Mouse (Mus musculus) kidney, postnatal 4 days (tissue): ENCODE data around the gene Gipc2.
"Not testable (repeated sequence)": the region's sequence is repeated elsewhere in the genome, so short reads cannot be mapped to it uniquely, and the experiment has no call there.

ENCODE experiments used
- DNase-seq, 2 experiments: peaks; one replicate each; pipeline ENCODE4 v3.0.0; 2021; ENCODE audit warnings: mixed read lengths in 2 of 2

Gene Gipc2

GRCm38 (mm10) chr3:152152483-152152804 is 13.6 kb downstream of the Gipc2 start:
- DNase-seq = no peak

GRCm38 (mm10) chr3:152151725-152152482 is 14.1 kb downstream of the Gipc2 start:
- DNase-seq = peak in 1 of 2 experiments; percentile 51

- peak; percentile 33 to 55 for DNase-seq
Measured at GRCm38 (mm10) chr3:152149863-152150262, 16.2 kb downstream of the Gipc2 start.

- DNase-seq = peak in 1 of 2 experiments; percentile 26
Measured at GRCm38 (mm10) chr3:152149449-152149848, 16.6 kb downstream of the Gipc2 start.

- no peak for DNase-seq
Measured at GRCm38 (mm10) chr3:152147085-152147831, 18.8 kb downstream of the Gipc2 start.

- peak; percentile 58 to 71 for DNase-seq
Measured at GRCm38 (mm10) chr3:152145186-152145585, 20.8 kb downstream of the Gipc2 start.

GRCm38 (mm10) chr3:152142989-152143695 is 22.9 kb downstream of the Gipc2 start:
- no peak for DNase-seq

- no peak for DNase-seq
Measured at GRCm38 (mm10) chr3:152142146-152142545, 23.9 kb downstream of the Gipc2 start.

- DNase-seq = not testable (repeated sequence)
Measured at GRCm38 (mm10) chr3:152139308-152139707, 26.7 kb downstream of the Gipc2 start.

GRCm38 (mm10) chr3:152136106-152136505 is 29.9 kb downstream of the Gipc2 start:
- DNase-seq = not testable (repeated sequence)

GRCm38 (mm10) chr3:152133621-152134020 is 32.4 kb downstream of the Gipc2 start:
- no peak for DNase-seq

- no peak for DNase-seq
Measured at GRCm38 (mm10) chr3:152130963-152131362, 35.1 kb downstream of the Gipc2 start.

GRCm38 (mm10) chr3:152129426-152129825 is 36.6 kb downstream of the Gipc2 start:
- not testable (repeated sequence) for DNase-seq

GRCm38 (mm10) chr3:152128631-152129030 is 37.4 kb downstream of the Gipc2 start:
- DNase-seq = no peak

GRCm38 (mm10) chr3:152127144-152127543 is 38.9 kb downstream of the Gipc2 start:
- no peak for DNase-seq

GRCm38 (mm10) chr3:152122720-152123119 is 43.3 kb downstream of the Gipc2 start:
- DNase-seq = peak in 1 of 2 experiments; percentile 27

- peak; percentile 71 to 81 for DNase-seq
Measured at GRCm38 (mm10) chr3:152122101-152122500, 43.9 kb downstream of the Gipc2 start.

GRCm38 (mm10) chr3:152121169-152122009 is 44.6 kb downstream of the Gipc2 start:
- no peak for DNase-seq

GRCm38 (mm10) chr3:152119987-152120386 is 46.0 kb downstream of the Gipc2 start:
- no peak for DNase-seq

GRCm38 (mm10) chr3:152117941-152118340 is 48.1 kb downstream of the Gipc2 start:
- no peak for DNase-seq

GRCm38 (mm10) chr3:152116140-152116539 is 49.9 kb downstream of the Gipc2 start:
- no peak for DNase-seq

- DNase-seq = peak; percentile 85 to 91
Measured at GRCm38 (mm10) chr3:152114786-152115185, 51.2 kb downstream of the Gipc2 start.
